Mouse (Mus musculus) CD4-positive, CD25-positive, alpha-beta regulatory T cell, adult 2 months (primary cell): Measurements from ENCODE around the gene Zmym5.
"Not testable (repeated sequence)": the region's sequence is repeated elsewhere in the genome, so short reads cannot be mapped to it uniquely, and the experiment has no call there.

Experiments
- DNase-seq: peaks from one replicate; pipeline ENCODE4 v3.0.0-alpha.2; 2012; ENCODE audit warnings: low read depth, low spot score

The Zmym5 gene

GRCm38 (mm10) chr14:56776571-56777238 lies 34.8 kb downstream of the Zmym5 start:
- DNase-seq: peak; percentile 50

GRCm38 (mm10) chr14:56775416-56775815 lies 36.1 kb downstream of the Zmym5 start:
- DNase-seq: no peak

- not testable (repeated sequence) for DNase-seq
Measured at GRCm38 (mm10) chr14:56766438-56766837, 45.1 kb downstream of the Zmym5 start.

GRCm38 (mm10) chr14:56765117-56765516 lies 46.4 kb downstream of the Zmym5 start:
- not testable (repeated sequence) for DNase-seq

- DNase-seq: no peak
Measured at GRCm38 (mm10) chr14:56751282-56751681, 60.2 kb downstream of the Zmym5 start.
